Mouse (Mus musculus) mammary gland, adult 2 months (tissue): ENCODE results near the gene Nprl3. TPM values are rescaled to one million over a fixed set of nuclear protein-coding genes. Genes with fewer than 3 reads are reported as not detected.

Experiments
- polyA plus RNA-seq: library from polyadenylated mRNA; depleted of rRNA; stranded (reverse); fragments of >200 nt; gene quantifications from 2 replicates; pipeline ENCODE4 v1.2.3, GENCODE M21; 2012; ENCODE audit warnings: low replicate concordance; rRNA removed

Gene Nprl3
- 111 and 129 TPM in 2 replicates for polyA plus RNA-seq

DNA sequence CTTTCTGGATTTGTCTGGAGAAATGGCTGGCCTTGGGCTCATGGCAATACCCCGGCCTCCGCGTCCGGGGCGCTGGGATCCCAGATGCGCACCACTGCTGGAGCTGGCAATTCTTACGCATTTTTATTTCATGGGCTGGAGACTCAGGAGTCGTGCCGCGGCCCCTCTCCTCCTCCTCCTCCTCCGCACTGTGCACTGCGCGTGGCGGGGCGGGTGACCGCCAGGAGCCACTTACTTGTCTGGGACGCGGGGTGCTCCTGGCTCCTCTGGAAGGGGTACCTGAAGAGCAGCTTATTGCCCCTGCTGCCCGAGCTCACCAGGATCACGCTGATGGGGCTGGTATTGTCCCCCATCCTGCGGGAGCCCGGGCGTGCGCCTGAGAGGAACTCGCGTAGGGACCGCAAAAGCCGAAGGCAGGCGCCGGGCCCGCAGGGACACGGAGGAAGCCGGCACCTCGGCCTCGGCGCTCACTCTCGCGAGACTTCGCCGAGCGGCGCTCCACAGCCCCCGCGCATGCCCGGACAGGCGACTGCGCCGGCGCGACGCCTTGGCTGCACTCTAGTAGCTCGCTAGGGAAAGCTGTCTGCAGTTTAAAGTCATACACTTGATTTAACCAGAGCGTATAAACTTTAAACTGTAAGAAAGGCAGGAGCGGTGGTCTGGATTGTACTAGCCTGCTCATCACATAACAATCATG, at the start of gene Nprl3:
TSS of gene Nprl3 (minus strand) at position 520 of the 697 bp plus-strand sequence.

DNA sequence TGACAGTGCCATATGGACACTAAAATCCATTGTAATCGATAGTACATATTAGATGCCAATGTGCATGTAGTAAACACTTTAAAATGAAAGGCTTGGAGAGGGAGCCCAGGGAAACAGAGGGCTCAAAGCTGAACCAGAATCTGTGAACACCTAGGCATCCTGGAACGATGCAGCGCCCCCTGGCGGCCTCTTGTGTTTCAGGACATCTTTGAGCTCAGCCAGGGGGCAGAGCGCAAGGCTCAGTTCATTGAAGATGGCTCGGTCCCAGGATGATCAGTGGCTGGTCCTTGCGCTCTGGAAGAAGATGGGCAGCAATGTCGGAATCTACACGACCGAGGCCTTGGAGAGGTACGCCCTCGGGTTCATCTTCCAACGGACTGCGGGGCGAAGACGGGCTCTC, 32.4 kb upstream of the Nprl3 start, which contains the start of gene Hbq1a:
TSS of gene Hbq1a (plus strand) at position 205 of the 400 bp plus-strand sequence.

DNA sequence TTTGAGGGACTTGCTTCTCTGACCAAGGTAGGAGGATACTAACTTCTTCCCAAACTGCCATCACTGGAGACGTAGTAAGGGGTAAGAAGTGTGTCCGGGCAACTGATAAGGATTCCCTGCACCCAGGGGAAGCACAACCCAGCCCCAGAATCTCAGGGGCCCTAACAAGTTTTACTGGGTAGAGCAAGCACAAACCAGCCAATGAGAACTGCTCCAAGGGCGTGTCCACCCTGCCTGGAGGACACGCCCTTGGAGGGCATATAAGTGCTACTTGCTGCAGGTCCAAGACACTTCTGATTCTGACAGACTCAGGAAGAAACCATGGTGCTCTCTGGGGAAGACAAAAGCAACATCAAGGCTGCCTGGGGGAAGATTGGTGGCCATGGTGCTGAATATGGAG, 28.7 kb upstream of the Nprl3 start, which contains the start of gene Hba-a2:
TSS of gene Hba-a2 (plus strand) at position 287 of the 400 bp plus-strand sequence.

DNA sequence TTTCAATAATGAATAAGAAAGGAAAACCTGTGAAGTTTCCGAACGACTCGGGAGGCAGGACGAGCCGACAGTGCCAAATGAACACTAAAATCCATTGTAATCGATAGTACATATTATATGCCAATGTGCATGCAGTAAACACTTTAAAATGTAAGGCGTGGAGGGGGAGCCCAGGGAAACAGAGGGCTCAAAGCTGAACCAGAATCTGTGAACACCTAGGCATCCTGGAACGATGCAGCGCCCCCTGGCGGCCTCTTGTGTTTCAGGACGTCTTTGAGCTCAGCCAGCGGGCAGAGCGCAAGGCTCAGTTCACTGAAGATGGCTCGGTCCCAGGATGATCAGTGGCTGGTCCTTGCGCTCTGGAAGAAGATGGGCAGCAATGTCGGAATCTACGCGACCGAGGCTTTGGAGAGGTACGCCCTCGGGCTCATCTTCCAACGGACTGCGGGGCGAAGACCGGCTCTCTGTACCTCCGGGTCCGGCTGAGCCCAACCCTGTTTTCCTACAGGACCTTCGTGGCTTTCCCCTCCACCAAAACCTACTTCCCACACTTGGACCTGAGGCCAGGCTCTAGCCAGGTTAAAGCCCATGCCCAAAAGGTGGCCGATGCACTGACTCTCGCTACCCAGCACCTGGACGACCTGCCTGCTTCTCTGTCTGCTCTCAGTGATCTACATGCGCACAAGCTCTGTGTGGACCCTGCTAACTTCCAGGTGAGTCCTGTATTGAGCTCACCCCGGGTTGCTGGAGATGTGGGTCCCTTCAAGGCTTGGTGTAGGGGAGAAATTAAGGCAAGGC, 19.4 kb upstream of the Nprl3 start, which contains the start of gene Hbq1b:
TSS of gene Hbq1b (plus strand) at position 271 of the 798 bp plus-strand sequence.

DNA sequence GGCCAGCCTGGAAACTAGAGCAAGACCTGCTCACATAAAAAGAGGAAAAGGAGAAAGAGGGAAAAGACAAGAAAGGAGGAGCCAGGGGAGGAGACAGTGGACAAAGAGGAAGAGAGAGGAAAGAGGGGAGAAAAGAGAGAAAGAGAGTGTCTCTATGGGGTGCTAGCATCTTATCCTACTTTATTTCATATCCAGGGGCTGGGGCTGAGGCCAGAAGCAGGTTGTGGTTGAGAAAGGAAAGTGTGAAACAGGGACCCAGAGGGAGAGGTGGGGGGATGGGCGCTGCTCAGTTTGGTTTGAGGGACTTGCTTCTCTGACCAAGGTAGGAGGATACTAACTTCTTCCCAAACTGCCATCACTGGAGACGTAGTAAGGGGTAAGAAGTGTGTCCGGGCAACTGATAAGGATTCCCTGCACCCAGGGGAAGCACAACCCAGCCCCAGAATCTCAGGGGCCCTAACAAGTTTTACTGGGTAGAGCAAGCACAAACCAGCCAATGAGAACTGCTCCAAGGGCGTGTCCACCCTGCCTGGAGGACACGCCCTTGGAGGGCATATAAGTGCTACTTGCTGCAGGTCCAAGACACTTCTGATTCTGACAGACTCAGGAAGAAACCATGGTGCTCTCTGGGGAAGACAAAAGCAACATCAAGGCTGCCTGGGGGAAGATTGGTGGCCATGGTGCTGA, 15.7 kb upstream of the Nprl3 start, which contains the start of gene Hba-a1:
TSS of gene Hba-a1 (plus strand) at position 421 of the 687 bp plus-strand sequence.

DNA sequence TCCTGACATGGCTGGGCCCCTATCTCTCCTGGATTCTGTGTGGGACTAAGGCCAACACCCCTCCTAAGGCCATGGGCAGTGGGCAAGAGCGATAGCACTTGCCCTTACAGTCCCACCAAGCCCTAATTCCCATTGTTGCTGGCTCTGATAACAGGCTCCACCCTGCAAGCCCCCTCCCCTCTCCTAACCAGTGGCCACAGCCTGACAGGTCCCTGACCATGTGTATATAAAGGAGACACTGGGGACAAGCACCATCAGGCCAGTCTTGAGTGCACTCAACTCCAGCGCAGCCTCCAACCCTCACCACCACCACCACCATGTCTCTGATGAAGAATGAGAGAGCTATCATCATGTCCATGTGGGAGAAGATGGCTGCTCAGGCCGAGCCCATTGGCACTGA, 8.8 kb upstream of the Nprl3 start, which contains the start of gene Hba-x:
TSS of gene Hba-x (plus strand) at position 54 of the 400 bp plus-strand sequence.

DNA sequence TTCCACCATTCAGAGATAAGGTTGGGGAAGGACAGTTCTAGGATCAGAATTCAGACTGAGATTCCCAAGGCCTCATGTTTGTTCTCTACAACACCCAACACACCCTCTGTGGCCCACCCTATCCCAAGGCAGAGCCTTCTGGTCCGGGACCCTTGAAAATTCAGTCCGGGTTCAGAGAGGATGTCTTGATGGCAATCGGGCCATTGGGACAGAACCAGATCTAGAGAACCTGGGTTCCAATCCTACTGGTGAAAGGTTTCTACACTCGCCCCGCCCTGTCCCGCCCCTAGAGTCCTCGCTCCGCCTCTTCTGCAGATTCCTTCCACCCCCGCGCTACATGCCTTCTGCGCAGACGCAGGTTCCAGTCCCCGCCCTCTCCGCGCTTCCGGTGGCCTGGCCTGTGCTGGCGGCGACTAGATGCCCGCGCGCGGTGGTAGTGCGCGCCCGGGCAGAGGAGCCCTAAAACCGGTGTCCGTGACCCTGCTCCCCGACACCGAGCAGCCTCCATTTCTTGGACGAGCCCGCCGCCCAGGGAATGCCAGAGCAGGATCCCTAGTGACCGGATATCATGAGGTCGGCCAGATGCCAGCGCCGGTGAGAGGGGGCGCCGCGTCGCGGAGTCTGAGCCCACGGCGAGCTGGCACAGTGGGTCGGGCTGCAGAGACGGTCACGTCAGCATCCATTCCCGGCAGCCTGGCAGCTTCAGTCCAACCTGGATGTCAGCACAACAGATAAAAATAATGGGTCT, 41.2 kb downstream of the Nprl3 start, which contains the start of gene Mpg:
TSS of gene Mpg (plus strand) at position 382 of the 748 bp plus-strand sequence.

GRCm38 (mm10) chr11:32221951-32222409, 45.5 kb downstream of the Nprl3 start, which contains the start of gene Rhbdf1:
Gene Rhbdf1 (minus strand): TSS chr11:32222300.

DNA sequence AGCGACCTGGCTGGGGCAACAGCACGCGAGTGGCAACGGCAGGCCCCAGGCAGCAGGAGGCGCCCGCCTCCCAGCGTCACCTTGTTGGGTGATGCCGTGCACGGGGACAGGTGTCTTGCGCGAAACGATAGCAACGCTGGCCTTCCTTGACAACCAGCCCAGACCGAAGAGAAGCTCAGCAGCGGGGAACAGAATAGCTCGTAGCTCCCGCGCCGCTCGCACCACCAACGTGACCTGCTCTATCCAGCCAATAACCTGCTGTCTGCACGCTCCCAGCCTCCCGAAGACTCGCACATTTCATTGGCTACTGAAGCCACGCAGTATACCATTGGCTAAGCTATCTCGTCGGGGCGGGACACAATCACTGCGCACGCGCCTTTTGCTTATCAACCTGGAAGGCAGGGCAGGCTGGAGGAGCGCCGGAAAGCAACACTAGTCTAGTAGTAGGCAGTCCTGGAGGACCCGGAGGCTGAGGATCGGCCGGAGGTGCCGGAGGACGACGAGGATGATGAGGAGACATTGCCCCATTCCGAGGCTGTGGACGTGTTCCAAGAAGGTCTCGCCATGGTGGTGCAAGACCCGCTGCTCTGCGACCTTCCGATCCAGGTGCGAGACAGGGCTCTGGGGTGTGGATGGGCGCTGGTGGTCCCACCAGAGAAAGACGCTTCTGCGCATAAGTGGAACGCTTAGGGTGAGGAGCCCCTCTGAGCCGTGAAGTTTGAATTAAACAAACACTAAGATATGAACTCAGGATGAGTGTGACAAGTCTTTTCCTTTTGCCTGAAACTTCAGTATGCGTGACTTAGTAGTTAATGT, 62.2 kb downstream of the Nprl3 start, which contains the start of gene Snrnp25:
TSS of gene Snrnp25 (plus strand) at position 358 of the 816 bp plus-strand sequence.

DNA sequence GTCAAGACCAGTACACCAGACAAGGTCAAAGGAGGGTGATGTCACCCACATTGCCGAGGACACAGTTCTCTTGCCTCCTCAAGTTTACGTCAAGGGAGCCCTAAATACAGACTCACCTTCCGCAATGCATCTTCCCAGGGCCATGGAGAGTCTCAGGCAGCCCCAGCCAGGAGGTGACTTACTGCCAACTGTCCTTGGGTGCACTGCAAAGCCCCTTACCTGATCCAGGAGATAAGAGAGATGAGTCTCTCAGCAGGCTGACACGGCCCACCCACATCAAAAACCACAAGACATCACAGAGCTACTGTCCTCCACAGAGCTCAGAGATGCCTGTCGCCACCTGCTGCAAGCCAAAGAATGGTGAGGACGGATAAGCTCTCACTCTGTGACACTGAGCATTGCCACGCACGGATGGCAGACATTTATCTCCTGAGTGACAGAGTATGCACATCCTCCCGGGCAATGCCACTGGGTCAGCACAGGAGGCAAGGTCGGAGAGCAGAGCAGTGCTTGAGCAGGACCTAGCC, 67.4 kb downstream of the Nprl3 start, which contains the start of gene Il9r:
TSS of gene Il9r (minus strand) at position 205 of the 527 bp plus-strand sequence.

Other genes with a start within 250 kb of the Nprl3 start
- gene Il9r, start 67.4 kb downstream of the Nprl3 start, polyA plus RNA-seq: 7.4 and 12.7 TPM in 2 replicates
- 13.1 and 14.8 TPM in 2 replicates for gene Snrnp25, start 62.3 kb downstream of the Nprl3 start, polyA plus RNA-seq
- 216 and 224 TPM in 2 replicates for gene Rhbdf1, start 45.4 kb downstream of the Nprl3 start, polyA plus RNA-seq
- 13.0 and 14.3 TPM in 2 replicates for gene Mpg, start 41.2 kb downstream of the Nprl3 start, polyA plus RNA-seq
- gene Hba-x, start 8.7 kb upstream of the Nprl3 start, polyA plus RNA-seq: not detected in 2 replicates
- 588 and 1,816 TPM in 2 replicates for gene Hba-a1, start 15.8 kb upstream of the Nprl3 start, polyA plus RNA-seq
- gene Hbq1b, start 19.3 kb upstream of the Nprl3 start, polyA plus RNA-seq: not detected in 2 replicates
- gene Hba-a2, start 28.8 kb upstream of the Nprl3 start, polyA plus RNA-seq: 968 and 1,887 TPM in 2 replicates
- gene Hbq1a, start 32.4 kb upstream of the Nprl3 start, polyA plus RNA-seq: 0.27 TPM in 1 of 2 replicates, not detected in the other
- 23.7 and 34.8 TPM in 2 replicates for gene Sh3pxd2b, start 80.1 kb upstream of the Nprl3 start, polyA plus RNA-seq
- gene Ubtd2, start 187.7 kb upstream of the Nprl3 start, polyA plus RNA-seq: 10.6 and 13.1 TPM in 2 replicates